Mouse (Mus musculus) kidney, embryonic 14.5 days (tissue): Measurements from ENCODE around the gene Arl4d. TPM values are rescaled to one million over a fixed set of nuclear protein-coding genes. Genes with fewer than 3 reads are reported as not detected.

Source experiments
- ATAC-seq: fragments of 200-750 bp; cut with Nextera tagmentation; 2 replicates; pipeline ENCODE4 v1.8.0; 2017; ENCODE audit warnings: moderate number of reproducible peaks, mild to moderate bottlenecking, moderate TSS enrichment, moderate library complexity; ENCODE audit not compliant: low FRiP score, low TSS enrichment
- H3K27ac ChIP-seq: fragments of 300-500 bp; sonication (generic); 2 replicates; pipeline ENCODE4 v1.5.1; 2014; ENCODE audit warnings: low read depth, mild to moderate bottlenecking, low read length, moderate library complexity, mixed read lengths
- H3K27me3 ChIP-seq: fragments of 300-500 bp; sonication (generic); 2 replicates; pipeline ENCODE4 v1.6.1; 2014; ENCODE audit warnings: mild to moderate bottlenecking, low read length; ENCODE audit not compliant: control insufficient read depth, insufficient read depth
- H3K36me3 ChIP-seq: fragments of 300-500 bp; sonication (generic); 2 replicates; pipeline ENCODE4 v1.6.1; 2014; ENCODE audit warnings: low read length, mixed read lengths; ENCODE audit not compliant: control insufficient read depth, insufficient read depth
- H3K4me1 ChIP-seq: fragments of 300-500 bp; sonication (generic); 2 replicates; pipeline ENCODE4 v1.6.1; 2014; ENCODE audit warnings: low read length, mixed read lengths; ENCODE audit not compliant: control insufficient read depth, insufficient read depth
- H3K4me2 ChIP-seq: fragments of 300-500 bp; sonication (generic); replicated peaks from 2 replicates; pipeline ENCODE4 v1.6.1; 2014; ENCODE audit warnings: low read depth, mild to moderate bottlenecking, low read length
- H3K4me3 ChIP-seq: fragments of 300-500 bp; sonication (generic); 2 replicates; pipeline ENCODE4 v1.5.1; 2014; ENCODE audit warnings: mild to moderate bottlenecking, low read length
- H3K9ac ChIP-seq: fragments of 300-500 bp; sonication (generic); 2 replicates; pipeline ENCODE4 v1.6.1; 2014; ENCODE audit warnings: low read depth, mild to moderate bottlenecking, low read length, moderate library complexity
- H3K9me3 ChIP-seq: fragments of 300-500 bp; sonication (generic); 2 replicates; pipeline ENCODE4 v1.6.1; 2016; ENCODE audit warnings: low read length; ENCODE audit not compliant: control insufficient read depth
- WGBS: fragments of 180-500 bp; shearing (Covaris S2); extraction: QIAGEN DNeasy Blood & Tissue Kit; methylation state at CpG from one replicate; pipeline ENCODE4 v1.1.7; 2014; 5-methylcytosine and 5-hydroxymethylcytosine counted together
- polyA plus RNA-seq: library from polyadenylated mRNA; unstranded; fragments of >200 nt; fragmentation: Nextera tagmentation; extraction: Ambion mirVana; gene quantifications from 2 replicates; pipeline ENCODE4 v1.2.1, GENCODE M21; 2014

Arl4d gene
- polyA plus RNA-seq, 1 experiment from 2014 or later = 2.4 TPM

- no peak overlapping the region for H3K4me3 ChIP-seq
- ATAC-seq = no peak
- H3K27ac ChIP-seq = no peak overlapping the region
- no peak overlapping the region for H3K4me2 ChIP-seq
- no peak overlapping the region for H3K9ac ChIP-seq
- 35% methylated on average over 7 of the region's 7 CpGs for WGBS
- no peaks in the 10 kb centered on the region for H3K27me3 ChIP-seq
- H3K9me3 ChIP-seq = no peaks in the 10 kb centered on the region
- peaks cover 42% of the 10 kb centered on the region for H3K4me1 ChIP-seq
- no peaks in the 10 kb centered on the region for H3K36me3 ChIP-seq
Observed at GRCm38 (mm10) chr11:101699991-101700390, 34.6 kb downstream of the Arl4d start.

GRCm38 (mm10) chr11:101700446-101700845 lies 35.1 kb downstream of the Arl4d start:
- 7% methylated on average over 12 of the region's 12 CpGs for WGBS
- Histone ChIP-seq H3K4me2 (no peak overlapping the region), H3K27me3 (no peaks in the 10 kb centered on the region), H3K4me1 (peaks cover 40% of the 10 kb centered on the region), H3K27ac (no peak overlapping the region), H3K9me3 (no peaks in the 10 kb centered on the region), H3K36me3 (no peaks in the 10 kb centered on the region), H3K4me3 (no peak overlapping the region), H3K9ac (0 out of 2 replicates have a peak overlapping the region, but pooled peaks have one; percentile 23)
- no peak for ATAC-seq

- no peak overlapping the region for H3K4me2 ChIP-seq
- H3K27ac ChIP-seq = peak overlapping the region; percentile 21; the same call in 1 of the 2 replicates
- H3K9ac ChIP-seq = no peak overlapping the region
- no peak for ATAC-seq
- H3K36me3 ChIP-seq = no peaks in the 10 kb centered on the region
- no peak overlapping the region for H3K4me3 ChIP-seq
- H3K27me3 ChIP-seq = no peaks in the 10 kb centered on the region
- H3K4me1 ChIP-seq = peaks cover 23% of the 10 kb centered on the region
- H3K9me3 ChIP-seq = no peaks in the 10 kb centered on the region
- 5% methylated on average over 5 of the region's 5 CpGs for WGBS
Observed at GRCm38 (mm10) chr11:101704081-101704480, 38.7 kb downstream of the Arl4d start.

GRCm38 (mm10) chr11:101706764-101707448 lies 41.6 kb downstream of the Arl4d start:
- 78% methylated on average over 10 of the region's 10 CpGs for WGBS
- ATAC-seq = no peak
- no peaks in the 10 kb centered on the region for H3K27me3 ChIP-seq
- H3K36me3 ChIP-seq = no peaks in the 10 kb centered on the region
- H3K4me1 ChIP-seq = peaks cover 14% of the 10 kb centered on the region
- no peak overlapping the region for H3K4me3 ChIP-seq
- no peak overlapping the region for H3K9ac ChIP-seq
- no peak overlapping the region for H3K4me2 ChIP-seq
- H3K27ac ChIP-seq = no peak overlapping the region
- H3K9me3 ChIP-seq = no peaks in the 10 kb centered on the region

GRCm38 (mm10) chr11:101708482-101708881 lies 43.1 kb downstream of the Arl4d start:
- no peak for ATAC-seq
- 33% methylated on average over 5 of the region's 5 CpGs for WGBS
- H3K36me3 ChIP-seq = no peaks in the 10 kb centered on the region
- H3K27ac ChIP-seq = no peak overlapping the region
- no peak overlapping the region for H3K4me2 ChIP-seq
- no peak overlapping the region for H3K9ac ChIP-seq
- no peaks in the 10 kb centered on the region for H3K9me3 ChIP-seq
- no peaks in the 10 kb centered on the region for H3K27me3 ChIP-seq
- peaks cover 13% of the 10 kb centered on the region for H3K4me1 ChIP-seq
- no peak overlapping the region for H3K4me3 ChIP-seq

- ATAC-seq = 0 out of 2 replicates have a peak, but pooled peaks have one; percentile 24
- Histone ChIP-seq H3K4me1 (no peaks in the 10 kb centered on the region), H3K4me3 (no peak overlapping the region), H3K9ac (no peak overlapping the region), H3K27ac (no peak overlapping the region), H3K9me3 (no peaks in the 10 kb centered on the region), H3K4me2 (no peak overlapping the region), H3K27me3 (no peaks in the 10 kb centered on the region), H3K36me3 (no peaks in the 10 kb centered on the region)
- 71% methylated on average over 9 of the region's 9 CpGs for WGBS
Observed at GRCm38 (mm10) chr11:101712811-101713210, 47.5 kb downstream of the Arl4d start.

GRCm38 (mm10) chr11:101714012-101714411 lies 48.7 kb downstream of the Arl4d start:
- Histone ChIP-seq H3K27ac (no peak overlapping the region), H3K36me3 (no peaks in the 10 kb centered on the region), H3K4me3 (no peak overlapping the region), H3K9ac (no peak overlapping the region), H3K27me3 (no peaks in the 10 kb centered on the region), H3K4me2 (no peak overlapping the region), H3K4me1 (no peaks in the 10 kb centered on the region), H3K9me3 (no peaks in the 10 kb centered on the region)
- 37% methylated on average over 7 of the region's 7 CpGs for WGBS
- ATAC-seq = no peak

Other genes with a start within 250 kb of the Arl4d start
- gene Aarsd1, start 247.9 kb upstream of the Arl4d start, polyA plus RNA-seq = 85.2 and 99.0 TPM in 2 replicates
- gene Gm27029, start 240.7 kb upstream of the Arl4d start, polyA plus RNA-seq = 10.4 and 11.5 TPM in 2 replicates
- gene Rundc1, start 240.5 kb upstream of the Arl4d start, polyA plus RNA-seq = 8.2 and 16.1 TPM in 2 replicates
- gene Ptges3l, start 240.2 kb upstream of the Arl4d start, polyA plus RNA-seq = 8.9 and 10.3 TPM in 2 replicates
- 430 and 578 TPM in 2 replicates for gene Rpl27, start 223.2 kb upstream of the Arl4d start, polyA plus RNA-seq
- 9.6 and 10.4 TPM in 2 replicates for gene Ifi35, start 217.1 kb upstream of the Arl4d start, polyA plus RNA-seq
- 7.0 and 10.8 TPM in 2 replicates for gene Rnd2, start 200.5 kb upstream of the Arl4d start, polyA plus RNA-seq
- gene Vat1, start 199.3 kb upstream of the Arl4d start, polyA plus RNA-seq = 25.0 and 28.4 TPM in 2 replicates
- 8.7 and 22.0 TPM in 2 replicates for gene Brca1, start 113.6 kb upstream of the Arl4d start, polyA plus RNA-seq
- gene Nbr1, start 113.4 kb upstream of the Arl4d start, polyA plus RNA-seq = 30.8 and 63.9 TPM in 2 replicates
- 3.8 and 4.8 TPM in 2 replicates for gene Tmem106a, start 83.3 kb upstream of the Arl4d start, polyA plus RNA-seq
- not detected in 2 replicates for gene Gm11634, start 66.3 kb upstream of the Arl4d start, polyA plus RNA-seq
- 31.6 and 35.8 TPM in 2 replicates for gene Rdm1, start 38.3 kb upstream of the Arl4d start, polyA plus RNA-seq
- gene Dhx8, start 67.4 kb downstream of the Arl4d start, polyA plus RNA-seq = 26.0 and 38.1 TPM in 2 replicates
- 47.9 and 52.9 TPM in 2 replicates for gene Etv4, start 119.8 kb downstream of the Arl4d start, polyA plus RNA-seq
- 12.7 and 15.6 TPM in 2 replicates for gene Meox1, start 228.8 kb downstream of the Arl4d start, polyA plus RNA-seq